Mouse (Mus musculus): ENCODE measurements at regions not wholly inside any gene's neighbourhood (a gene's known extent, or its start where the extent isn't known, plus 50 kb on each side); places are given as distances from the start of the nearest gene placed in this dataset.
"Not testable (repeated sequence)": the region's sequence is repeated elsewhere in the genome, so short reads cannot be mapped to it uniquely, and the experiment has no call there.

GRCm38 (mm10) chr3:15055516-15056256 is 169.6 kb downstream of the Car2 start:
- TF ChIP-seq CTCF (IDR thresholded peaks at IDR 0.05; ENCODE audit: extremely low read depth, insufficient read length, insufficient replicate concordance, low read depth, low read length); POLR2A (IDR thresholded peaks at IDR 0.05; ENCODE audit: low read depth, low read length): not testable (repeated sequence)

Data from small intestine, adult 2 months (tissue).